Mouse (Mus musculus): ENCODE measurements around the gene Iqce.

DNA sequence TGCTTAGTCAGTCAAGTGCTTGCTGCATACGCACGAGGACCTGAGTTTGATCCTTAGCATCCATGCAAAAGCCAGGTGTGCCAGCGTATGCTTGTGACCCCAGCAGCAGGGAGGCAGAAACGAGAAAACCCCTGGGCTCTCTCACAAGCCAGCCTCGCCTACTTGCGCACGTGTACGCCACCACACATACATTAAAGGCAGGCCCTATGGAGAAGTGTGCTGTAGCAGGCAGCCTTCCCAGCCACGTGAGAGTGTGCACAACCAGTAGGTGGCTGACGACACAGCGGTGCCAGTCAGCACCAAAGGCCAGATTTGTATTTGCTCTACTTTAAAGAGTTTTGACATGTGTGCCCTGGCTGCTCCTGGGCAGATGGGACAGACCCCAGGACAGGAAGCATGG, 26.5 kb downstream of the Iqce start:
- TF ChIP-seq CTCF (IDR thresholded peaks at IDR 0.05 in 2 of 3, conservative IDR thresholded peaks at IDR 0.05 in 1 of 3; ENCODE audit: control insufficient read depth in 1 of 3, insufficient read depth in 1 of 3, low read depth in 2 of 3, low read length in 3 of 3, poor library complexity in 1 of 3, severe bottlenecking in 1 of 3) (no peak), POLR2A (IDR thresholded peaks at IDR 0.05; ENCODE audit: control insufficient read depth in 1 of 2, insufficient read depth in 1 of 2, low read depth in 1 of 2, low read length in 2 of 2, poor library complexity in 1 of 2) (no peak), TCF12 (IDR thresholded peaks at IDR 0.05; ENCODE audit: low read depth, low read length) (no peak), UBTF (IDR thresholded peaks at IDR 0.05; ENCODE audit: borderline replicate concordance, insufficient read depth, low read depth, low read length) (no peak), RAD21 (IDR thresholded peaks at IDR 0.05; ENCODE audit: low read depth, low read length) (no peak), NRF1 (IDR thresholded peaks at IDR 0.05; ENCODE audit: insufficient read depth, low read depth, low read length, poor library complexity, severe bottlenecking) (no peak), USF1 (IDR thresholded peaks at IDR 0.05; ENCODE audit: low read depth, low read length) (no peak), JUND (IDR thresholded peaks at IDR 0.05; ENCODE audit: low read depth, low read length) (no peak), GATA1 (IDR thresholded peaks at IDR 0.05; ENCODE audit: low read depth, low read length) (no peak), GABPA (IDR thresholded peaks at IDR 0.05; ENCODE audit: low read depth, low read length) (no peak), MYC (IDR thresholded peaks at IDR 0.05; ENCODE audit: low read depth, low read length) (no peak)

Measured in MEL (cell line).